Mouse (Mus musculus) ES-E14 (cell line): ENCODE results near the gene Enpp5.

ENCODE experiments used
- CHD2 ChIP-seq: IDR thresholded peaks from 2 replicates; pipeline ENCODE4 v1.6.1; 2014; ENCODE audit warnings: mild to moderate bottlenecking, low read depth, low read length, inconsistent platforms
- HCFC1 ChIP-seq: IDR thresholded peaks from 2 replicates; pipeline ENCODE4 v1.6.1; 2012; ENCODE audit warnings: low read length, inconsistent platforms, borderline replicate concordance; ENCODE audit not compliant: insufficient read depth
- MAFK ChIP-seq: IDR thresholded peaks from 2 replicates; pipeline ENCODE4 v1.6.1; 2014; ENCODE audit warnings: mild to moderate bottlenecking, low read depth, low read length, inconsistent platforms; ENCODE audit not compliant: insufficient read depth
- ZC3H11A ChIP-seq: IDR thresholded peaks from 2 replicates; pipeline ENCODE4 v1.6.1; 2012; ENCODE audit warnings: low read depth, mild to moderate bottlenecking, inconsistent platforms, low read length, borderline replicate concordance

GRCm38 (mm10) chr17:44068876-44069275, 9.7 kb upstream of the Enpp5 start:
- no peak for TF ChIP-seq HCFC1
- no peak for TF ChIP-seq ZC3H11A
- TF ChIP-seq MAFK = no peak
- no peak for TF ChIP-seq CHD2
